Mouse (Mus musculus) layer of hippocampus, adult 8-10 months (tissue): Measurements from ENCODE around the gene Agap1. TPM values are rescaled to one million over a fixed set of nuclear protein-coding genes. Genes with fewer than 3 reads are reported as not detected.

Experiments
- DNase-seq, 2 experiments: peaks; one replicate each; pipeline ENCODE4 v3.0.0; 2022; ENCODE audit warnings: low spot score in 2 of 2
- total RNA-seq, 4 experiments: library from RNA; stranded (reverse); gene quantifications; 2 replicates each; pipeline ENCODE4 v1.2.4; 2022

Gene Agap1
- total RNA-seq, 4 experiments from 2014 or later: 235 to 308 (median 283) TPM

DNA sequence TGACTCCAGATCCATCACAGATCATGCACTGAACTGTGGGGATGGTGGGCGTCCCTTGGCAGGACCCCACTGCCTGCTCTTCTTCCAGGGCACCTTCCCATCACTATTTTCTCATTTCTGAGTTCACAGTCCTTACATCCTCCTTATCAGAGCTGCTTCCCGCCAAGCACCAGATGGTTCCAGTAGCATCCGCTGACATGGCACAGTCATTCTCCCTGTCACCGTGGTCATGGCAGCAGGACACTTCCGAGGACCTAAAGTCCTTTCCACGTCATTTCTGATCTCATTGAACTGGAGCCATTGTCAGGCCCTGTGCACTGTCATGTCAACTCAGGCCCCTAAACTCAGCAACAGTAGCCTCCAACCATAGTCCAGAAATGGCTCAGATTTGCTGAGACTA lies 251.1 kb downstream of the Agap1 start:
- no peak for DNase-seq

DNA sequence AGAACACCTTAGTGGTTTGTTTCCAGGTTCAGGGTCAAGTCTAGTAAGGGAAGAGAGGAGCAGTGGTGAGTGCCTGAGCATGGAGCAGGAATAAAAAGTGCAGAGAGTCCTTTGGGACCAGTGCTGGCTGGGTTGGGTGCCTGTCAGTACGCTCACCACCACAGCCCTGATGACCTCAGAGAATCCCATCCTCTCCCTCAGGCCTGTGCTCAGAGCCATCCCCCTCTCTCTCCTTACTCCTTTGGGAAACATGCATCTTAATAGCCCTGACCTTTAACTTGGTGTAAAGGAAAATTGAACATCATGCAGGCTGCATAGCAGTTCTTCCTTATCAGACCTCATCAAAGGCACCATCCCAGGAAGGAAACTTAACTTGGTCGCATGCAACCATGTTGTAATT lies 252.3 kb downstream of the Agap1 start:
- DNase-seq: no peak

DNA sequence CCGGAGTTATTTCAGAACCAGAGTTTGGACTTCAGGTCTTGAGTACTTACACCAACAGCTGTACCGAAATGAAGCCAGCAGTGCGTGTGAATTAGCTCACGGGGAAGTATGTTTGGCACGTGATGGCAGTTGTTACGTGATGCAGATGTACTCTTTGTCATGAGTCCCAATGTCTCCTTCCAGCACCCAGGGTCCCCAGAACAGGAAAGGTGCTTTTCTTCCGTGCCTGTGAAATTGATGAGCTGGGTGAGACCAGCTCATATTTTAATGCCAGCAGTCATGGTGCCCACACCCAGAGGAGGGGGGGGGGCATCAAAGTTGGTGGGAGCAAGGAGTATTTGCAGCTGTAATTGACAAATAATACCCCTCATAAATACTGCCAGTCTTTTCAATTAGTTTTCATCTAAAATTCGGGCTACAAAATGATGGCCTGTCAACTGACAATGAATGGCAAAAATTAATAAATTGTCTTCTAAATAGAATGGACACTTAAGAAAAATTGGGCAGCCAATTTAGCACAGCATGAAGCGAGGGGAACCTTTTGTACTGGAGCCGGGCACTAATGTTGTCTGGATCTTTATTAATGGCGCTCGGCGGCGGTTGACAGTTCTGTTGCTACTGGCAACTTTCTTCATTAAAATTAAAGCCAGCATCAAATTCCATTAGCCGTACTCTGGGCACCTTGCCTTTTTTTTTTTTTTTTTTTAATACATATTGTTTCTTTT lies 253.3 kb downstream of the Agap1 start:
- DNase-seq: no peak

DNA sequence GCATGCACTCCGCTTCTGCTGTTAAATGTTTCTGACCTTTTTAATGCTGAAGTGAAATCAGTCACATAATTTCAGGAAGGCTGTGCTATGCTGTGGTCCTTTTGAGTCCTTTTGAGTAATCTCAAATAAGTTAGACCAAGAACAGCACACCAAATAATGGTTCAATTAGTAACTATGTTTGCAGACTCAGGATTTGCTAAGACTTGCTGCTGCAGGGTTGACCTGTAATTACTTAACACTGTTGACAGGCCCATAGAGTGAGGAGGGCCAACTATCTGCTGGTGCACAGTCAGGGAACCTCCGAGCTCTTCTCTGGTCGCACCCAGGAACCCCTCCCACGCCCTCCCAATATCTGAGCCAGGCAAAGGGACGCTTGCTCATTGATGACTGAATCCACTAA lies 255.2 kb downstream of the Agap1 start:
- no peak for DNase-seq

DNA sequence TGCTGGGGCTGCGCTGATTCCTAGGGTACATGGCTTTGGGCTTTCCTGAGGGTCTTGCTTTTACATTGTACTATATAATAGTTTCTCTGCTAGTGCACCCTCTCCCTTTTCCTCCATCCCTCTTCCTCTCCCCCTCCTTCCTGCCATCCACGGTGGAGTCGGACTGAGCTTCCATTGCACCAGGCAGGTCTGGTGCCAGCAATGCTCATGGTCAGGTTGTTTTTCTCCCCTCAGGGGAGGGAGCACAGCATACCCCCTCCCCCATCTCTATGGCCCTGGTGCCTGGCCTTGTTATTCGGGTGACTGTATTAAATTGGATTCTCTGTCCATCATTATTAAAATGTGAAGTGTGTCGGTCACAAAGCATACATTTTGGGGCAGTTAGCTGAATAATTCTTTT lies 259.1 kb downstream of the Agap1 start:
- DNase-seq: no peak

DNA sequence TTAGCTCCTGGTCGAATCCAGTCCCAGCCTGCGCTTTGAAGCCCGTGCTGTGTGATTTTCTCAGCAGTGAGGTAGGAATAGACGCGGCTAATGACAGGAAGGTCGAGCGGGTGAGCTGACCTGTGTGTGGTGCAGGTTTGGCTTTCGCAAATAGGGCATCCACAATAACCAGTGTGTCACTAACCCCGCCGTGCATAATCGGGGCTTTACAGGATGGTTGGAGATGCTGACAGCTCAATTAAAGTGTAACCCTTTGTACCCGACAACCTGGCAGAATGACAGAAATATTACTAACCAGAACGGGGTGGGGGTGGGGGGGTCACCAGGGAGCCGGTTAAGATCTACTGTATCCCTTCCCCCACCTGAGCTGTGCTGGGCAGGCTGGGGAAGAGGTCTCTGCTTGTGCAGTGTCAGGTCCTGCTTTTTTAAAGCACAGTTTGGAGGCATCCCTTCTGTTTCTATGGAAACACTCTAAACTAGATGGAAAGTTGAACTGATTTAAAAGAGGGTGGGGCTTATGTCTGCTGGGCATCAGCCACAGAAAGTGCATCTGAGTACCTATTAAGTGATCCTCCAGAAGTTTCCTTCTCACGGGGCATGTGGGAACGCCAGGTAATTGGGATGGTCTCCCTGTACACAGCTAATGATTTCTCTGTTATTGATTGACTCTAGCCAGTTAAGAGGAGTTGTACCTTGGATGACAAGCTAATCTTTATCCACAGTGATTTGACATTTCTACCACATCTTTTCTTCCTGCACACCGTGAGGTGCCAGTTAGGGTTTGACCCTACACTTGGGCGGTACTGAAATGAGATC lies 259.8 kb downstream of the Agap1 start:
- no peak for DNase-seq

DNA sequence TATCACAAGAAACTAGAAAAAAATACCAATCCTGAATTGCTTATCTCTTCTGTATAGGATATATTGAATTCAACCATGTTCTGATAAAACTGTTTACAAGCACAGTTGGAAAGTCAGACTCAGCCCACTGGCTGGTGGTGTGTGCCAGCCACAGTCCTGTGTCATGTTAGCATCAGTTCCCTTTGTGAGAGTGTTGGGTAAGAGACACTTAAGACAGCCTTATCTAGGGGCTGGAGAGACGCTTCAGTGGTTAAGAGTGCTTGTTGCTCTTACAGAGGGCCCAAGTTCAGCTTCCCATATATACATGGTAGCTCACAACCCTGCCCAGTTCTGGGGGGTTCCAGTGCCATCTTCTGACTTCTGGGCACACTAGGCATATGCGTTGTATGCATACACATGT lies 261.6 kb downstream of the Agap1 start:
- no peak for DNase-seq

DNA sequence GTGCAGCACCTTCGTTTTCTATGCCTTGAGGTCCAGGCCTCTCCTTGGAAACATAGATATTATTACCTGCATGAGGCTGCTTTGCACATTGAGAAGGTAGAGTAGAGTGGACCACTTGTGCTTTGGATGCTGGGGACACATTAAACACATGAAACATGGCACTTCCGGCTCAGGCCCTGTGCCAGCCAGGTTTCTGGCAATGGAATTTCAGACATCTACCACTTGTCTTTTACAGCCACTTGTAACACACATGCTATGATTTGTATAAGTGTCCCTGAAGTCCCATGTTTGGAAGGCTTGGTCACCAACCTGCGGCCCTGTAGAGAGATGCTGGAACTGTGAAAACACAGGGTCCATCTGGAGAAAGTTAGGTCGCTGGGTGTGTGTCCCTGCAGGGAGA lies 262.5 kb downstream of the Agap1 start:
- no peak for DNase-seq

DNA sequence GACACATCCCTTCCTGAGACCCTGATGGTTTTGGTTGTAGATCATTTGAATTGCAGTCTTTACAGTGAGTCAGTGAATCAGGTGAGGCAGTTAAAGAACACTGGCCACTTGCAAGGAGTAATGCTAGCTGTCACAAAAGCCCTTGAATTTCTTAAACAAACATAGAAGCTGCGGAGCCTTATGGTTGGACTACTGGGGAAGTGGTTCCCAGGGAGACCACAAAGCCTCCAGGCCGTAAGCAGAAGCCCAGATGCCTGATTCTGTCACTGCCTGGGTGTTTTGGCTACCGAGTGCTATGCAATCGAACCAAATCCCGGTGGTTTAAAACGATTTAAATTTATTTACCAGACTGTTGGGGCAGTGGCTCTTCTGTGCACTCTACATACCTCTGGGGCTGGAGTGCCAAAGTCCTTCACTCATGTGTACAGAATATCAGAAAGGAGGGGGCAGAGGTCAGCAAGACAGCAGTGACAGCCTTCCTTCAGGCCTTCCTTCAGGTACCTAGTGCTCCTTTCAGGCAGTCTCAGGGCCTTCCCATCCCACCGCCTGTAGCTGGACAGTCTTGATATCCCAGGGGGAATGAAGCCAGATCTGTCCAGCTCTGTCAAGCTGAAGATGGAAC lies 264.3 kb downstream of the Agap1 start:
- DNase-seq: no peak

DNA sequence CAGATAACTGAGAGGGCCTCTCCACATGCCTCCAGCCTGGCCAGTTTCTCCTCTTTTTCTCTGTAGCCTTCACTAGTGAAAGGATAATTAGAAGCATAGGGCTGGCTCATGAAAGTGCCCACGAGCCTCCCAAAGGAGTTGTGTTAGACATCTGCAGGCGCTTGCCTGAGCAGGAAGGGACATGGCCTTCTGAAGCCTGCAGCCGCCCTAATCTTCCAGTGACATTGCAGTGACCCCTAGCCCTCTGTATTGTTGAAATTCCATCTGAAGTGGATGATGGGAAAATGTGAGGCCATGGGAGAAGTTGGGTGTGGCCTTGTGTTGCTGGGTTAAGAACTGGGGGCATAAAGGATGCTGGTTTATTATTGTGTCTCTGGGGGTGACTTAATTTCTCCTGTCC lies 269.5 kb downstream of the Agap1 start:
- no peak for DNase-seq

DNA sequence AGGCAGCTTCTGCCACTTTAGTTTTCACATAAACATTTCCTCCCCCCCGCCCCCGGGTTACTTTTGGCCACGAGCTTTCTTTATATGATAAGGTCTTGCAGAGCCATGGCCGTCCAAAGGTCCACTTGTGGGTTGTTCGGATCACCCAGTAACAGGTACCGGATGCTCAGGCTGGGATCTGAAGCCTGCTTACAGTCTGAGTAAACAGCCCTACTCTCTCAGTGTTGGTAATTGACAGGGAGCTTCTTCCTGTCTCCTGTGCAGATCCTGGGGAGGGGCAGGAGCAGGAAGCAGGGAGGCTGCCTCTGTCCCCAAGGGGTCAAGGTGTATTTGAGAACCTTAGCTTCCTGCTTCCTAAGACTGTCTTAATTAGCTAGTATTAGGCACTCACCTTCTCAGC lies 269.9 kb downstream of the Agap1 start:
- no peak for DNase-seq

DNA sequence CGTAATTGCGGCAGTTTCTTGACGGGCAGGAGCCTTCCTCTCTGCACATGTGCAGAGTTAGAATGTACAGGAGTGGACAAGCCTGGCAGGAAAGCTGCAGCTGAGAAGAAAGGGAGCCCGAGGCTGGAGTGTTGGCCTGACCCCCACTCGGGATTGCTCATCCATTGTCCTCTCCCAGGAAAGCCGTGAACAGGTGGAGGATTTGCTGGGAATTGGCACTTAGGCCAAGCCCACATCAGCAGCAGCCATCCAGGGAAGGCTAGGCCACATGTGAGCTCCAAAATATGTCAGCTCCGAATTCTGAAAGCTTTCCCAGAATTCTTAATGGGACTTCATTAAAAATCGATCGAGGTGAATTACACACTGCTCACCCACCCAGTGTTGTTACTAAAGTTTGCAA lies 270.4 kb downstream of the Agap1 start:
- DNase-seq: no peak

DNA sequence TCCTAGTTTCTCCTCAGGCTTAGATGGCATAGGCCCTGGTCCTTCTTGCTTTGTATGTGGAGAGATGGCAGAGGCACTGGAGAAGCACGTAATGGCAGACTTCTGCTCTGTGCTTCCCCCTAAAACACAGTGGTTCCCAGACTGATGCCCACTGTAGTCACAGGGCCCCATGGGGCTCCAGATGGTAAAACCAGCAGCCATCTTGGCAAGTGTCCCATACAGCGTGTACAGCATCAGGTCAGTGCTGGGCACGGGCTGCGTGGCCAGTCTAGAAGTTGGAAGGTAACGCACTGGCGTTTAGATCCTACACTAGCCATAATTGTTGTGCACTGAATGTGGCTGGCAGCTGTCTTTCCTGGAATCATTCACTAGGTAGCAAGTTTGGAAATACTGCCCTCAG lies 273.9 kb downstream of the Agap1 start:
- no peak for DNase-seq

DNA sequence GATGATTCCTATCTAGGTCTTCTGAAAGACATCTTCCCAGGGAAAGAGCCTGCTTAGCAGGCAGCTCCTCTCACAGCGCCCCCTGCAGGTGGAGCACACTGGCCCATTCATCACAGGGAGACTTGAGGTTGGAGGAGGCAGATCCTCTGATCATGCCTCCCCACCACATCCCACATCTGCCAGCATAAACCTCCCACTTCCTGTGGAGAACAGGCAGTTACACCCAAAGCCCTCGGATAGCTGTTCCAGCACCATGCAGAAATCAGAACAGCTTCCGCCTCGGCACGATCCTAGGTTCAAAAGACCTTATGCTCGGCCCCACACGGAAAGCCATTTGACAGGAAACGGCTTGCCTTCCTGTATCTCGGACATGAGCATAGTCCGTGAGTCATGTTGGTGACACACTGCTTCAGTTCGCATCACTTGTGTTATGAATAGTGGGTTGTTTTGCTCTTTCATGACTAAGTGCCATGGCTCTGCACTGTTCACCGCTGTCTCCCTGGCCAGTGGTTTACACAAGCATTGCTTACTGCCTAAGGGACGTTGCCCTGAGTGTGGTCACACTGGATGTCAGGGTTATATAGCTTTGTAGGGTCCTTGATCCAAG lies 276.1 kb downstream of the Agap1 start:
- DNase-seq: no peak

DNA sequence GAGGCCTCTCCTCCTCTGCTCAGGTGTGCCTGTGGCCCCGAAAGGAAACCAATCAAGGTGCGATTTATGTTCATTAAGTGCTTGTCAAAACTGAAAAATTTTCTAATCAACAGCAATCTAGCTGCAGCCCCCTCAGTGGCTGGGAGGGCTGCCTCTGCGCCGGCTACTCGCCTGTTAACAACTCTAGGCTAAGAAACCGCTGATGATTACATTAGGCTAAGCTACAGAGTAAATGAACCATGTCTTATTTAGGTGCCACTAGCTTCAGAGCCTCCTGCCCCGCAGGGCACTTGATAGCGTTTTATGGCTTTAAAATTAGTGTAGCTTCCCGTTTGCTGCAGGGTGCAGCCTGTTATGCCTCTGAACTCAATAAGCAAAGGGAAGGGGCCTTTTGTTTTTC lies 279.8 kb downstream of the Agap1 start:
- DNase-seq: no peak

DNA sequence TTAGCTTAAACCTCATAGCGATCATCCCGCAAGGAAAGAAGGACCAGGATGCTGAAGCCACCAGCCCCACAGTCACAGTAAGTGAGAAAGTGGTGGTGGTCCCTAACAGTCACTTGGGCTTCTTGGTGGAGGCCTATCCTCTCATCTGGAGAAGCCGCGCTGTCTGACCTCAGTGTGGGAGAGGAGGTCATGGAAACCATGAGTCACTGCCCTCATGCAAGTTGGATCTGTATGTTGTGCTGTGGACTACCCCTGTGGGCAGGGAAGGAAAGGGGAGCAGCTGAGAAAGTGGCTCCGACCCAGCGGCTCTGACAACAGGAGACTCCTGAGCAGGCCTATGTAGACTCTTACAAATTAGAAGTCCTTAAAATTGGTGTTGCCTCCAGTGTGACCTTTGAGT lies 280.5 kb downstream of the Agap1 start:
- DNase-seq: no peak

DNA sequence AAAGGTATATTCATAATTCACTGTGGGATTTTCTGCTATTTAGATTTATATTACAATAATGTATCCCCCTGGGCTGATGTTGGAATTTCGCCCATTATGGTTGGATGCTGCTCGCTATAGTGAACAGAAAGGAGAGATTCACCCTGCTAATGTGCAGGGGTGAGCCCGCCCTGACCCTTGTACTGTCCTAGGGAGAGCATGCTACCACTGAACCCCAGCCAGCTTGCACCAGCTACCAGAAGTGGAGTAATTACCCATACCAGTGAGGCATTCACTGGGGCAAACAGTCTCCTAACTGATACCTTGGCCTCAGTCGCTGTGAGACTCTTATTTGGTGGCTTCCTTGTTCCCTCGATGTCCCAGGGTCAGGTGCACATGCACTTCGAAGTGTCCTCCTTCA lies 281.4 kb downstream of the Agap1 start:
- no peak for DNase-seq

DNA sequence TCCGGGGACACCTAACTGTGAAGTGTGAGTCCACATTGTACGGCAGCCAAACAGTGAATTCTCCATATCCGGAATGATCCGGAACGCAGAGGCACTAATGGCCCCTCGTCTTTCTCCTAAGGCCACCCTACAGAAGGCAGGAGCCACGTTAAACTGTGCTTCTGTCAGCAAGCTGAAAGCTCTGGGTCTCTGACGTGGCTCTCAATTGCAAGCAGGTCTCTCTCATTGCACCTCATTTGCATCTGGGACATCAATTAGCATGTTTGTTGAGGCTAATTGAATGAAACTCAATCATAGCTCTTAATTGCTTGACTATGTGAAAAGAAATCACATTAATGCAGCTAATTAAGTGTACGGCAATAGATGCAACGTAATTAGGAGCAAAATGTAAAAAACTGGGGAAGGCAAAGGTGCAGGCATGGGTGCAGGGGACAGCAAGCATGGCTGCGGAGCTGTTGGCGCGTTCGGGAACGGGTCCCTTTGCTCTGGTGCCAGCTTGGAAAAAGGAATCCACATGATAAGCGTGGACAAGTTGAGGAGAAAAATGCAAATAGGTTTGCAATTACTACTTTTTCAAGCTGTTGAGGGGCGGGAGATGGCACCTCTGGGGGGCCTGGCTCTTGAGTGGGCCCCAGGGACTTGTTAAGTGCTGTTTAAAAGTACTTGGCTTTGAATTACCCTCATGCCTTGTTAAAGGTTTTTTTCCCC lies 284.6 kb downstream of the Agap1 start:
- no peak for DNase-seq

DNA sequence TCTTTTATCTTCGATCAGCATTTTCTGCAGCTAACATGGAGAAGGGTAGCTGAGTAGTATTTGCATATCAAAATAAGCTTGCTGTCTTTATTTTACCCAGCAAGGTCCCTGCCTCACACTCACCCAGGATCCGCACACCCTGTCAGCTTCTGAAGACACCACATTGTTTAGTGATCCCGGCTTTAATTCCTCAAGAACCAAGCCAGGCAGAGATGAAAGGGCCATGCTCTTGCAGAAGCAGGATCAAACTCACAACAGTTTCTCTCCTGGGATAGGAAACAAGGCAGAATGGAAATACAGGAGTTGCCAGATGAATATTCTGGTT lies 285.1 kb downstream of the Agap1 start:
- DNase-seq: no peak

DNA sequence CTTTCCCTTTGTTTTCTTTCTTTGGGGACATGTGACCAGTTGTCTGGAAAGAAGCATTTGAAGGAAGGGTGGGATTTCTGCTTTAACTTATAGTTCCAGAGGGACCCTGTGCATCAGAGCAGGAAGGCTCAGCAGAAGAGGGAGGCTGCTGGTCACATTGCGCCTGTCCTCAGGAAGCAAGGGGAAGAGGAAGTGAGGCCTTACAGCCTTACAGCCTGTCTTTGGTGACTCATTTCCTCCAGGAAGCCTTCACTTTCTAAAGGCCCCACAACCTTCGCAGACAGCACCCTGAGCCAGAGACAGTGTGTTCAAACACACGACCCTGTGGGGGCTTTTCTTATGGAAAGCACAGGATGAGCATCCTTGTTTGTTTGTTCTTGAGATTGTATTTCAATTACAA lies 287.8 kb downstream of the Agap1 start:
- no peak for DNase-seq

DNA sequence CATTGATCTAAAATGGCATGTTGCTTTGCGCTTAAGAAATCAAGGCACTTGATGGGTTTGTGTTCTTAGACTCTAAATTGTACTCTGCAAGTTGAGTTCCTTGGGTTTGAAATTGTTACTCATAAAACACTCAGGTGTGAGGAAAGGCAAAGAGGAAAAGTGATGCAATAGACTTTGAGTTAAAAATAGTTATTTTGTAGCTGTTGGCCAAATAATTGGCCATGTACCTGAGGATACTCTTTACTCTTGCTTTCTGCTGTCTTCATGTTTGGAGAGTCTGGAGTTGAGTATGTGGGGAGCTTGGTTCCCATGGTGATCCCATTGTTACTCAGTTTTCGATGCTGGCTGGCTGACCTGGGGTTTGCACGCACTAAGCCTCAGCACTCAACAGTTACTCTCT lies 291.6 kb downstream of the Agap1 start:
- DNase-seq: no peak

DNA sequence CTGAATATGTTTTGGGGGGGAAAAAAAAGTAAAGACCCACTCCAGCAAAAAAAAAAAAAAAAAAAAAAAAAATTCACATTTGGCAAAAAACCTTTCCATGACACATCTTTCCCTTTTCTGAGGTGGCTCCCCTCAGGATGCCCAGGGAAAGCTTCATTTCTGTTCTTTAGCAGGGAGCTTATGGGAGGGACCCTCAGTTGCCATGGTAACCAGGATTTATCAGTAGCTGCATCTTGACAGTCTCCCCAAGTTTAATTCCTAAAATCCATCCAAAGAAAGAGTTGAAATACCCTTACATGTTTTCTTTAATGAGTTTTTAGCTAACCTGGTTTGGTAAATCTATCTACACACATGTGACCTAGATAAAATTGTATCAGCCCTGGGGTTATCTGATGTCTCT lies 295.1 kb downstream of the Agap1 start:
- no peak for DNase-seq
